Mouse (Mus musculus) intestine, embryonic 14.5 days (tissue): ENCODE data around the gene Zbtb18. TPM values are rescaled to one million over a fixed set of nuclear protein-coding genes. Genes with fewer than 3 reads are reported as not detected.

Source experiments
- polyA plus RNA-seq: library from polyadenylated mRNA; unstranded; fragments of >200 nt; fragmentation: Nextera tagmentation; extraction: Ambion mirVana; gene quantifications from 2 replicates; pipeline ENCODE4 v1.2.1, GENCODE M21; 2014

Zbtb18 gene
- polyA plus RNA-seq, 1 experiment from 2014 or later: 4.7 TPM

Other genes with a start within 250 kb of the Zbtb18 start
- 6.8 and 7.5 TPM in 2 replicates for gene Akt3, start 184.1 kb upstream of the Zbtb18 start, polyA plus RNA-seq